Mouse (Mus musculus) ES-Bruce4 (cell line): ENCODE results near the gene Chat.

ENCODE experiments used
- CTCF ChIP-seq: IDR thresholded peaks from one replicate; pipeline ENCODE4 v1.8.1; 2011; ENCODE audit warnings: low read depth, low read length
- EP300 ChIP-seq: IDR thresholded peaks from 2 replicates; pipeline ENCODE4 v1.6.1; 2011; ENCODE audit warnings: low read depth, low read length; ENCODE audit not compliant: insufficient read depth
- POLR2A ChIP-seq: IDR thresholded peaks from one replicate; pipeline ENCODE4 v1.8.1; 2011; ENCODE audit warnings: low read length; ENCODE audit not compliant: insufficient read depth

GRCm38 (mm10) chr14:32437352-32437793 is 28.4 kb downstream of the Chat start:
- TF ChIP-seq CTCF (peak; percentile 37), POLR2A (no peak), EP300 (no peak)
